Comparison of ENCODE assay signal across 14 mouse cellular contexts in genomic region chr6:24166772-24167171, GRCm38 (mm10). TPM values are rescaled to one million over a fixed set of nuclear protein-coding genes. Genes with fewer than 3 reads are reported as not detected.
A peak's percentile ranks its signal among the peaks of the same experiment; 100 is the strongest.
DNase-seq lines count a peak whose midpoint lies in the region; ATAC-seq lines count a peak whose summit lies in the region.
"Had no signal": no experiment of that assay in that cellular context is flagged by ENCODE, and none has a peak within 500 bp of the region (broad histone marks: within the 10 kb centered on the region; RNA-seq: fewer than 3 reads in every experiment).

No protein-coding gene starts in this region.

- peak; percentile 27 for DNase-seq in kidney, adult 11 months
- no peak for DNase-seq in kidney, postnatal 10 days
- peak; percentile 9 for DNase-seq in CD4-positive, CD25-positive, alpha-beta regulatory T cell, adult 2 months (ENCODE audit: low read depth, low spot score)
- DNase-seq in cerebellum, adult 18-20 months, result peak; percentile 49 to 65
- DNase-seq in urinary bladder, postnatal 4 days (ENCODE audit: low spot score in 2 of 2), result no peak
- DNase-seq in layer of hippocampus, postnatal 25 days (ENCODE audit: extremely low spot score in 1 of 2, low spot score in 1 of 2), result no peak
- DNase-seq in ovary, postnatal 14 days (ENCODE audit: low spot score), result no peak
- DNase-seq: adrenal gland, postnatal 10 days; liver, postnatal 0 days; thymus, postnatal 25 days had no signal

- peak; percentile 70 for ATAC-seq in inflammation-experienced regulatory T-cells, adult 6 months
- ATAC-seq: forebrain, embryonic 15.5 days; hindbrain, postnatal 0 days; liver, postnatal 0 days had no signal

RNA-seq across cellular contexts. Expression of gene Slc13a1, which starts 1.1 kb away (rescaled TPM):
- polyA plus RNA-seq in inflammation-experienced regulatory T-cells, adult 6 months (2017; shearing (Covaris generic)), result not detected
- total RNA-seq in layer of hippocampus, postnatal 25 days (2021), result under 1 TPM; 0.22 to 0.31 TPM
- polyA plus RNA-seq: limb, embryonic 11.5 days; liver, postnatal 0 days had no signal

Comparison
In these comparisons a context has a peak if more than half of its experiments do, and no peak if none do; other contexts are left out.
1. DNase-seq: peak in kidney, adult 11 months (single experiment), CD4-positive, CD25-positive, alpha-beta regulatory T cell, adult 2 months (single experiment) and cerebellum, adult 18-20 months (2 of 2); none in kidney, postnatal 10 days (single experiment), urinary bladder, postnatal 4 days (0 of 2), layer of hippocampus, postnatal 25 days (0 of 2) and ovary, postnatal 14 days (single experiment).